Mouse (Mus musculus) heart, adult 2 months (tissue): ENCODE measurements around the gene Prkd3.

ENCODE experiments used
- CTCF ChIP-seq: fragments of 200-600 bp; IDR thresholded peaks from 2 replicates; pipeline ENCODE4 v1.8.1; 2022; ENCODE audit warnings: antibody characterized with exemption, mild to moderate bottlenecking, moderate library complexity
- EP300 ChIP-seq: fragments of 200-500 bp; IDR thresholded peaks from 2 replicates; pipeline ENCODE4 v1.6.1; 2011; ENCODE audit warnings: low read depth, low read length, control low read depth; ENCODE audit not compliant: insufficient read depth
- POLR2A ChIP-seq: fragments of 200-500 bp; IDR thresholded peaks from 2 replicates; pipeline ENCODE4 v1.6.1; 2011; ENCODE audit warnings: mild to moderate bottlenecking, low read depth, low read length, control low read depth; ENCODE audit not compliant: insufficient read depth

DNA sequence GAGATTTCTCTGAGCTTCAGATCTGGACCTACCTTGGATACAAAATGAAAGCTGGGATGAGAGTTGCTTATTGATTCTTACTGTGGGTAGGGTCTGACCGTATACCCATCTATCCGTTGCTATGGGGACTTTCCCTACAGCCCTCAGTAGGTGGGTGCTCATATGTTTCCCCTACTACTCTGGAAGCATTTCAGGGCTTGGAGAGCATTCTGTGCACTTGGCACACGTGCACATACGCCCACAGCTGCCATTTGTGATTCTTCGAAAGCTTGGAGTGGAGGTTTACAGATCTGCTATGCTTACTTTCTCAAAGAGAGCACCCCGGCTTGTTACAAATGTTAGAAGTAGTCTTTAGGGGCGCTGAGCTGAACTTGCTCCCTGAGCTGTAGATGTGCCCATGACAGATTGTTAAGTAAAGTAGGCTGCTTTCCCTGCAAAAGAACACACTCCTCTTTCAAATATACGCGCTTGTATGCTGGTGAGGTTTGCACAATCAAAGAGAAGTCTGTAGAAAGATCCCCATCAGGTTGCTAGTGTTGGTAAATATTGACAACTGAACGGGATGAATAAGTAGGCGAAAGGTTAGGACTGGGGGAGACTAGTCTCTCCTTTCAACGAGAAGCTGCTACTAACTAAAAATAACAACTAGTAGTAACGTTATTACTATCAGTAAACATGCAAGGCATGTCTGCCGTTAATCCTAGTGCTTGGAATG, 49.3 kb upstream of the Prkd3 start:
- TF ChIP-seq CTCF (no peak), EP300 (no peak), POLR2A (no peak)
